Mouse (Mus musculus): ENCODE measurements around the gene Myo5a.

Gene Myo5a

GRCm38 (mm10) chr9:75201506-75201905 is 130.7 kb downstream of the Myo5a start:
- DNase-seq (ENCODE audit: low read depth): no peak

GRCm38 (mm10) chr9:75202036-75202435 is 131.2 kb downstream of the Myo5a start:
- DNase-seq (ENCODE audit: low read depth): no peak

- DNase-seq (ENCODE audit: low read depth): no peak
These were observed 138.4 kb downstream of the Myo5a start for GRCm38 (mm10) chr9:75209246-75209645.

GRCm38 (mm10) chr9:75210269-75210668 is 139.5 kb downstream of the Myo5a start:
- DNase-seq (ENCODE audit: low read depth): peak; percentile 15

- DNase-seq (ENCODE audit: low read depth): no peak
These were observed 144.1 kb downstream of the Myo5a start for GRCm38 (mm10) chr9:75214743-75215413.

GRCm38 (mm10) chr9:75219942-75220341 is 149.1 kb downstream of the Myo5a start:
- no peak for DNase-seq (ENCODE audit: low read depth)

- DNase-seq (ENCODE audit: low read depth): peak; percentile 16
These were observed 150.8 kb downstream of the Myo5a start for GRCm38 (mm10) chr9:75221420-75222287.

- no peak for DNase-seq (ENCODE audit: low read depth)
These were observed 161.3 kb downstream of the Myo5a start, which contains the start of gene Myo5c for GRCm38 (mm10) chr9:75231841-75232746. Myo5c (plus strand) TSS chr9:75232020.

GRCm38 (mm10) chr9:75232860-75233259 is 162.0 kb downstream of the Myo5a start:
- no peak for DNase-seq (ENCODE audit: low read depth)

GRCm38 (mm10) chr9:75234271-75234741 is 163.5 kb downstream of the Myo5a start:
- DNase-seq (ENCODE audit: low read depth): no peak

GRCm38 (mm10) chr9:75234983-75235627 is 164.3 kb downstream of the Myo5a start:
- DNase-seq (ENCODE audit: low read depth): no peak

GRCm38 (mm10) chr9:75235696-75236095 is 164.9 kb downstream of the Myo5a start:
- no peak for DNase-seq (ENCODE audit: low read depth)

- no peak for DNase-seq (ENCODE audit: low read depth)
These were observed 165.8 kb downstream of the Myo5a start for GRCm38 (mm10) chr9:75236416-75237308.

GRCm38 (mm10) chr9:75238179-75238578 is 167.4 kb downstream of the Myo5a start:
- no peak for DNase-seq (ENCODE audit: low read depth)

GRCm38 (mm10) chr9:75243052-75243451 is 172.2 kb downstream of the Myo5a start:
- no peak for DNase-seq (ENCODE audit: low read depth)

GRCm38 (mm10) chr9:75243730-75244406 is 173.1 kb downstream of the Myo5a start:
- no peak for DNase-seq (ENCODE audit: low read depth)

- peak; percentile 27 for DNase-seq (ENCODE audit: low read depth)
These were observed 173.7 kb downstream of the Myo5a start for GRCm38 (mm10) chr9:75244527-75244926.

GRCm38 (mm10) chr9:75246080-75246930 is 175.5 kb downstream of the Myo5a start:
- peak; percentile 71 for DNase-seq (ENCODE audit: low read depth)

- no peak for DNase-seq (ENCODE audit: low read depth)
These were observed 177.1 kb downstream of the Myo5a start for GRCm38 (mm10) chr9:75247870-75248269.

All from naive thymus-derived CD4-positive, alpha-beta T cell, adult 2 months (primary cell).